Mouse (Mus musculus) kidney, adult 2 months (tissue): ENCODE data around the gene Fut2.

Experiments
- CTCF ChIP-seq: fragments of 200-500 bp; conservative IDR thresholded peaks from 2 replicates; pipeline ENCODE4 v1.5.1; 2011; ENCODE audit warnings: low read depth, mild to moderate bottlenecking, control low read depth, low read length, moderate library complexity, mixed read lengths; ENCODE audit not compliant: insufficient read depth, insufficient read length
- POLR2A ChIP-seq: fragments of 200-500 bp; IDR thresholded peaks from one replicate; pipeline ENCODE4 v1.6.1; 2011; ENCODE audit warnings: low read depth, low read length, control low read depth

DNA sequence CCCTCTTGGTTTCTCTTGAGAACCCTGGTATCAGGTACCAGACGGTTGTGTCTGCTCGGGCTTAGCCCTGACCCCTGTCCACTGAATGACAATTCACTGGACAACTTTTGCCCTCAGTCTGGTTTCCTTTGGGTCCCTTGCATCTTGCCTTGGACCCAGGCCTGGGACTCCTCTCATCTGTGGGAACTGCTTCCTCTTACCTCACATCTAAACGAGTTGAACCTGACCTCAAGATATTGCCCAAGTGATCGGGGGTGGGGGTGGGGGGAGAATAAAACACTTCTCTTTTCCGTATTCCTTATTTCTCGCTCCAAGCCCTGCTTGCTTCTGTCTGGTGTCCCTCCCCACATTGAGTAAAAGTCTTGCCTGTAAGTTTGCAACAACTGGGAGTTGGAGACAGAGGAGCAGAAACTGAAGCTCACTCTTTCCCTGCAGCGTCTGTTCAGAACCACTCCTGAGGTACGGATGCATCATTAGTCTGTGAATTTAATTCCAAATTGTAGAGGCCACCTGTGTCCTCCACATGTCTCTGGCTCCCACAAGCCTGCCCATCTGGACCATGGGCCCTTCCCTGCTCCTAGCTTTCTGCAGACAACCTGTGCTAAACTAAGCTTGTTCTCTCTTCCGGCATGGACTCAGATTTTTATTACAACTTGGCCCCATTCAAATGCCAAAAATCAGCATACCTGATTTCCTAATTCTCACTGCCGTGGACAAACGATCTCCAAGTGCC, 5.3 kb downstream of the Fut2 start:
- TF ChIP-seq CTCF (no peak), POLR2A (no peak)
